ENCODE assay signal across 8 mouse cellular contexts in the genomic region with DNA sequence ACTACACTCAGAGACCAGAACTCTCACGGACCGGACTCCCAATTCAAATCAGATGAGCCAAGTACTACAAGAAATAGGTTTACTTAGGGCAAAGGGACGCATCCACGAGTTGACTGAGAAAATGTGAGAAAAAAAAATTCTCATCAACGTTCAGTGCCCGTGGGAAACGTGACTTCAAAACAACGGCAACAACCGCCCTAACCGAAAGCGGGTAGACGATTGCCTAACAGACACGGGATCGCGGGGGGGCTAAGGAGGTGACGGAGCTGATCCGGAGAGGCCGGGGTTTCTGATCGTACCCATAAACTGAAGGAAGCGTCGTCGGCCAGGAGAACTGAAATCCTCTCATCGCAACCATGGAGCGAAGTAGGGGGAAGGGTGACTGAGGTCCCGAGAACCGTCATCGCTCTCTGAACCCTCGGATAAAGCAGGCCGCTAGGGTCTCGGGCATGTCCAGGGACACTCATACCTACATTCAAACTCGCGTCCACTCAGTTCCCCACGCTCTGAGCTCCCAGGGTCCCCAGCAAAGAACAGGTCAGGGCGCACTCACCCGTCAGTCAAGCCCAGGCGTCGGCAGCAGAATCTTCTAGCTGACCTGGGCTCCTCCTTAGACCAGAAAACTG. TPM values are rescaled to one million over a fixed set of nuclear protein-coding genes. Genes with fewer than 3 reads are reported as not detected.
A peak's percentile ranks its signal among the peaks of the same experiment; 100 is the strongest.
DNase-seq lines count a peak whose midpoint lies in the region; ATAC-seq and TF ChIP-seq lines count a peak whose summit lies in the region.

Gene Eaf1, plus strand, starts transcription at position 51 of the 626 bp plus-strand sequence.

- no peaks in the 10 kb centered on the region for H3K27me3 ChIP-seq in CH12.LX (replicated peaks)
- H3K27me3 ChIP-seq in embryonic facial prominence, embryonic 10.5 days (replicated peaks; ENCODE audit: low read depth, poor library complexity, severe bottlenecking) = no peaks in the 10 kb centered on the region
- no peaks in the 10 kb centered on the region for H3K27me3 ChIP-seq in heart, embryonic 16.5 days (ENCODE audit: control insufficient read depth, insufficient read depth, low read length)

- in situ Hi-C loops in CH12.LX (cut with MboI; ENCODE audit: low pct_ligation_motif_present, low pct_unique_long_range_greater_than_20kb, low sequenced_read_pairs) = no loop called here

- H3K9me3 ChIP-seq in CH12.LX (replicated peaks; ENCODE audit: low read length) = no peaks in the 10 kb centered on the region
- H3K9me3 ChIP-seq in embryonic facial prominence, embryonic 10.5 days = no peaks in the 10 kb centered on the region
- H3K9me3 ChIP-seq in heart, embryonic 16.5 days (replicated peaks; ENCODE audit: control insufficient read depth, low read length) = no peaks in the 10 kb centered on the region

- peaks cover 31 to 53% of the 10 kb centered on the region in 2 experiments for H3K36me3 ChIP-seq in CH12.LX (replicated peaks in 1 of 2; ENCODE audit: control insufficient read depth in 1 of 2, insufficient read depth in 1 of 2, low read length in 1 of 2)
- peaks cover 66% of the 10 kb centered on the region for H3K36me3 ChIP-seq in embryonic facial prominence, embryonic 10.5 days (replicated peaks)
- peaks cover 13% of the 10 kb centered on the region for H3K36me3 ChIP-seq in heart, embryonic 16.5 days (ENCODE audit: control insufficient read depth, insufficient read depth)

- peak within 1 kb of the TSS; percentile 92 for H3K9ac ChIP-seq in CH12.LX (ENCODE audit: insufficient read depth, low read depth)
- peak within 1 kb of the TSS; percentile 95 for H3K9ac ChIP-seq in heart, embryonic 16.5 days (ENCODE audit: low read length)

- TF ChIP-seq EP300 in CH12.LX (IDR thresholded peaks at IDR 0.05; ENCODE audit: low read length) = no peak

- H3K27ac ChIP-seq in CH12.LX (ENCODE audit: insufficient read depth, low read depth) = peak within 1 kb of the TSS; percentile 59
- H3K27ac ChIP-seq in embryonic facial prominence, embryonic 10.5 days (replicated peaks) = peak within 1 kb of the TSS; percentile 95
- peak within 1 kb of the TSS; percentile 93 for H3K27ac ChIP-seq in heart, embryonic 16.5 days (ENCODE audit: low read length)

- H3K4me3 ChIP-seq in CH12.LX (replicated peaks in 1 of 3; ENCODE audit: low read depth in 2 of 3, low read length in 2 of 3, poor library complexity in 1 of 3) = peak within 1 kb of the TSS; percentile 71 to 99 (median 82)
- peak within 1 kb of the TSS; percentile 96 for H3K4me3 ChIP-seq in embryonic facial prominence, embryonic 10.5 days
- peak within 1 kb of the TSS; percentile 97 for H3K4me3 ChIP-seq in heart, embryonic 16.5 days (ENCODE audit: low read length)

- TF ChIP-seq RAD21 in CH12.LX (IDR thresholded peaks at IDR 0.05; ENCODE audit: low read depth, low read length) = no peak

- dilution Hi-C loops in CH12.LX (cut with MboI; ENCODE audit: extremely low pct_ligation_motif_present, extremely low pct_unique_long_range_greater_than_20kb, low sequenced_read_pairs) = no loop called here

- H3K79me2 ChIP-seq in CH12.LX (replicated peaks; ENCODE audit: control insufficient read depth, extremely low read depth, insufficient read depth, poor library complexity, severe bottlenecking) = peaks cover 74% of the 10 kb centered on the region

- peaks cover 8 to 62% of the 10 kb centered on the region in 2 experiments for H3K4me1 ChIP-seq in CH12.LX (ENCODE audit: control insufficient read depth in 1 of 2, insufficient read depth in 2 of 2)
- peaks cover 31% of the 10 kb centered on the region for H3K4me1 ChIP-seq in embryonic facial prominence, embryonic 10.5 days
- H3K4me1 ChIP-seq in heart, embryonic 16.5 days (ENCODE audit: control insufficient read depth, insufficient read depth, low read length) = peaks cover 32% of the 10 kb centered on the region

- 2% methylated on average over 37 of the region's 37 CpGs for WGBS in embryonic facial prominence, embryonic 10.5 days
- under 1% methylated on average over 37 of the region's 37 CpGs for WGBS in heart, embryonic 16.5 days

- peak; percentile 35; the same call in 1 of the 2 replicates for ATAC-seq in heart, embryonic 16.5 days (replicated peaks; ENCODE audit: extremely low read depth, insufficient read depth, low FRiP score)

- peak; percentile 39 to 58 for DNase-seq in cerebellum, postnatal 10 days
- no peak for DNase-seq in cerebellum, adult 8-10 months
- no peak for DNase-seq in CH12.LX (ENCODE audit: extremely low read depth)
- no peak for DNase-seq in embryonic facial prominence, embryonic 10.5 days (ENCODE audit: low spot score)
- no peak for DNase-seq in layer of hippocampus, postnatal 25 days (ENCODE audit: extremely low spot score in 1 of 2, low spot score in 1 of 2)
- DNase-seq in lung, postnatal 36 days = peak; percentile 42
- peak; percentile 30 to 57 for DNase-seq in thymus, adult 18-20 months

- peak within 1 kb of the TSS; percentile 68 for H3K4me2 ChIP-seq in CH12.LX (ENCODE audit: insufficient read depth, low read depth, poor library complexity, severe bottlenecking)
- H3K4me2 ChIP-seq in heart, embryonic 16.5 days (ENCODE audit: low read depth, low read length) = peak within 1 kb of the TSS; percentile 69

- TF ChIP-seq POLR2A in CH12.LX (IDR thresholded peaks at IDR 0.05; ENCODE audit: low read depth, low read length) = no peak

- TF ChIP-seq CTCF in CH12.LX (conservative IDR thresholded peaks at IDR 0.05 in 1 of 2, IDR thresholded peaks at IDR 0.05 in 1 of 2; ENCODE audit: low read depth in 2 of 2, low read length in 2 of 2) = no peak

TF ChIP-seq in CH12.LX, 34 proteins besides CTCF, POLR2A, EP300 and RAD21:
- peak; percentile 54; the same call in 1 of the 2 replicates for TF ChIP-seq BHLHE40 (IDR thresholded peaks at IDR 0.05; ENCODE audit: low read depth, low read length)
- TF ChIP-seq HCFC1 (IDR thresholded peaks at IDR 0.05; ENCODE audit: low read depth, low read length) = no peak

RNA-seq across cellular contexts. Expression of gene Eaf1, which starts in this region (rescaled TPM):
- total RNA-seq in CH12.LX (2012; rRNA removed) = 25.2 and 29.1 TPM in 2 replicates
- total RNA-seq in CH12.LX (2014; rRNA removed) = 27.5 and 29.4 TPM in 2 replicates
- polyA plus RNA-seq in CH12.LX (2012; ENCODE audit: insufficient read length, low read depth) = 38.7 and 39.9 TPM in 2 replicates
- polyA plus RNA-seq in embryonic facial prominence, embryonic 10.5 days (2016; fragmentation: Nextera tagmentation; extraction: Ambion mirVana) = 32.6 and 35.8 TPM in 2 replicates
- polyA plus RNA-seq in heart, embryonic 16.5 days (2015; fragmentation: Nextera tagmentation; extraction: Ambion mirVana) = 13.0 and 14.7 TPM in 2 replicates
- total RNA-seq in layer of hippocampus, postnatal 25 days (2021) = 10 to 100 TPM; 12.6 to 15.4 TPM

Comparison
In these comparisons a context has a peak if more than half of its experiments do, and no peak if none do; other contexts are left out.
1. DNase-seq: peak in cerebellum, postnatal 10 days (2 of 2), lung, postnatal 36 days (single experiment) and thymus, adult 18-20 months (2 of 2); none in cerebellum, adult 8-10 months (single experiment), CH12.LX (single experiment), embryonic facial prominence, embryonic 10.5 days (single experiment) and layer of hippocampus, postnatal 25 days (0 of 2).
2. Peak in every context shown above with its lines, with median percentiles within 50 percentile points of each other: H3K27ac ChIP-seq and H3K4me3 ChIP-seq.